Mouse (Mus musculus) cerebellum, postnatal 4 days (tissue): ENCODE results near the gene Stfa2.
"Not testable (repeated sequence)": the region's sequence is repeated elsewhere in the genome, so short reads cannot be mapped to it uniquely, and the experiment has no call there.

Experiments
- DNase-seq, 2 experiments: peaks; one replicate each; pipeline ENCODE4 v3.0.0; 2022; ENCODE audit warnings: low spot score in 2 of 2, mixed read lengths in 1 of 2

Gene Stfa2

DNA sequence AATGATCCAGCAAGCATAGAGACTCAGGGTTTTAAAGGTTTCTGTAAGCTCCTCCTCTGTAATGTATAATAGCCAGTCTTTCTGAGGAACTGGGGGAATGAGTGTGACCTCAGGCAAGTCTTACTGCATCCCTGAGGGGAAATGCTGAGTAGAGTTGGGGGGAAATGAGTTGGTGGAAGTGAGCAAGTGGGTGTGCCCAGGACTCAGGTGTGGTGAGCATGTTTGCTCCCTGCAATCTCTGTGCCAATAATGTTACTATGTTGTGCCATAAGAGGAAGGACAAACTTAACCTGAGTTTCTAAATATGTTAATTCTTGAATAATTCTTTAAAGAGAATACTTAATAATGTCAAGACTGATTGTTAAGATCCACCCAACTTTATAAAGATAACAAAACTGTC is at the start of gene Stfa2:
Gene Stfa2, minus strand, starts transcription at position 101 of the 400 bp plus-strand sequence.
- DNase-seq = no peak

DNA sequence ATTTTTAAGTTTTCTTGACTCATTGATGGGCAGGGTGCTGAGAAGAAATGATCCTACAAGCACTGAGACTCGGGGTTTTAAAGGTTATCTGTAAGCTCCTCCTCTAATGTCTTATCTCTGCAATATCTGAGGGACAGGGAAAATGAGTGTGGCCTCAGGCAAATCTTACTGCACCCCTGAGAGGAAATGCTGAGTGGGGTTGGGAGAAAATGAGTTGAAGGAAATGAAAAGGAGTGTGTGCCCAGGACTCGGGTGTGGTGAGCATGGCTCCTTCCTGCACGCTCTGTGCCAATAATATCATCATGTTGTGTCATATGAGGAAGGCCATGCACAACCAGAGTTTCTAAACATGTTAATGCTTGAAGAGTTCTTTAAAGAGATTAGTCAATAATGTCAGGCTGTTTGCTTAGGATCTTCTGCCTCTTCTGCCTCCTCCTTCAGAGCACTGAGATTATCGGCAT is 47.1 kb upstream of the Stfa2 start, which contains the start of gene Stfa3:
Gene Stfa3, minus strand, starts transcription at position 51 of the 461 bp plus-strand sequence.
- no peak for DNase-seq

DNA sequence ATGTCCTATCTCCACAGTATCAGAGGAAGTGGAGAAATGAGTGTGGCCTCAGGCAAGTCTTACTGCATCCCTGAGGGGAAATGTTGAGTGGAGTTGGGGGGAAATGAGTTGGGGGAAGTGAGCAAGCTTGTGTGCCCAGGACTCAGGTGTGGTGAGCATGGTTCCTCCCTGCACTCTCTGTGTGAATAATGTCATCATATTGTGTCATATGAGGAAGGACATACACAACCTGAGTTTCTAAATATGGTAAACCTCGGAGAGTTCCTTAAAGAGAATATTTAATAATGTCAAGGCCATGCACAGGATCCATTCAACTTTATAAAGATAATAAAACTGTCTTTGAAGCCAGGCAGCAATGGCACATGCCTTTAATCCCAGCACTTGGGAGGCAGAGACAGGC is 12.7 kb upstream of the Stfa2 start:
- not testable (repeated sequence) for DNase-seq

DNA sequence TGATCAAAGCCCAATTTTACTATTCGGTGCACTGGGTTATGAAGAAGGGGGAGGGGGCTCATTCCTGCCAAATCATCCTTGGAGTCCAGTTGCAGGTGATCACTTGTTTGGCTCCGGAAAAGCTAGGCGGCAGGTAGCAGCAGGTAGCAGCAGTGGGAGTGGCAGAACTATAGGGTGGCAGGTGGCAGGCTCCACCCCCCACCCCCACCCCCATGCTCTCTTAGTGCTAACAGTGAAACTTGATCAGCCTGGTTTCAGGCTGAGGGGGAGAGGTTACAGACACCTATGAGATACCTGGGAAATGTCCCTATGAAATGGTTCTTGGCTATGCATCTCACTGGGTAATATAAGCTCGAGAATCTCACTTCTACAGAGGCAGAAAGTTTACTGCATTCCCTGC is 19.2 kb downstream of the Stfa2 start:
- no peak for DNase-seq

DNA sequence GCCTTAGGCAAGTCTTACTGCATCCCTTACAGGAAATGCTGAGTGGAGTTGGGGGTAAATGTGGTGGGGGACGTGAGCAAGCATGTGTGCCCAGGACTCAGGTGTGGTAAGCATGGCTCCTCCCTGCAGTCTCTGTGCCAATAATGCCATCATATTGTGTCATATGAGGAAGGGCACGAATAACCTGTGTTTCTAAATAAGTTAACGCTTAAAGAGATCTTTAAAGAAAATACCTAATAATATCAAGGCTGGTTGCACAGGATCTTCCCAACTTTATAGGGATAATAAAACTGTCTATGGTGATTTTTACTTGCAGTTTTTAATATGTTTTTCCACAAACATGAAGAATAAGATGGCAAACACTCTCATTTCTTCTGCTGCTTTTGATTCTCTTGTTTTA is 40.6 kb downstream of the Stfa2 start, which contains the start of gene BC100530:
Gene BC100530, minus strand, starts transcription at position 101 of the 400 bp plus-strand sequence.
- not testable (repeated sequence) for DNase-seq
